Mouse (Mus musculus) kidney, embryonic 14.5 days (tissue): ENCODE results near the gene Taok1. TPM values are rescaled to one million over a fixed set of nuclear protein-coding genes. Genes with fewer than 3 reads are reported as not detected.
A peak's percentile ranks its signal among the peaks of the same experiment; 100 is the strongest.

Experiments
- ATAC-seq: fragments of 200-750 bp; cut with Nextera tagmentation; 2 replicates; pipeline ENCODE4 v1.8.0; 2017; ENCODE audit warnings: moderate number of reproducible peaks, mild to moderate bottlenecking, moderate TSS enrichment, moderate library complexity; ENCODE audit not compliant: low FRiP score, low TSS enrichment
- H3K27ac ChIP-seq: fragments of 300-500 bp; sonication (generic); 2 replicates; pipeline ENCODE4 v1.5.1; 2014; ENCODE audit warnings: low read depth, mild to moderate bottlenecking, low read length, moderate library complexity, mixed read lengths
- H3K27me3 ChIP-seq: fragments of 300-500 bp; sonication (generic); 2 replicates; pipeline ENCODE4 v1.6.1; 2014; ENCODE audit warnings: mild to moderate bottlenecking, low read length; ENCODE audit not compliant: control insufficient read depth, insufficient read depth
- H3K36me3 ChIP-seq: fragments of 300-500 bp; sonication (generic); 2 replicates; pipeline ENCODE4 v1.6.1; 2014; ENCODE audit warnings: low read length, mixed read lengths; ENCODE audit not compliant: control insufficient read depth, insufficient read depth
- H3K4me1 ChIP-seq: fragments of 300-500 bp; sonication (generic); 2 replicates; pipeline ENCODE4 v1.6.1; 2014; ENCODE audit warnings: low read length, mixed read lengths; ENCODE audit not compliant: control insufficient read depth, insufficient read depth
- H3K4me2 ChIP-seq: fragments of 300-500 bp; sonication (generic); replicated peaks from 2 replicates; pipeline ENCODE4 v1.6.1; 2014; ENCODE audit warnings: low read depth, mild to moderate bottlenecking, low read length
- H3K4me3 ChIP-seq: fragments of 300-500 bp; sonication (generic); 2 replicates; pipeline ENCODE4 v1.5.1; 2014; ENCODE audit warnings: mild to moderate bottlenecking, low read length
- H3K9ac ChIP-seq: fragments of 300-500 bp; sonication (generic); 2 replicates; pipeline ENCODE4 v1.6.1; 2014; ENCODE audit warnings: low read depth, mild to moderate bottlenecking, low read length, moderate library complexity
- H3K9me3 ChIP-seq: fragments of 300-500 bp; sonication (generic); 2 replicates; pipeline ENCODE4 v1.6.1; 2016; ENCODE audit warnings: low read length; ENCODE audit not compliant: control insufficient read depth
- WGBS: fragments of 180-500 bp; shearing (Covaris S2); extraction: QIAGEN DNeasy Blood & Tissue Kit; methylation state at CpG from one replicate; pipeline ENCODE4 v1.1.7; 2014; 5-methylcytosine and 5-hydroxymethylcytosine counted together
- polyA plus RNA-seq: library from polyadenylated mRNA; unstranded; fragments of >200 nt; fragmentation: Nextera tagmentation; extraction: Ambion mirVana; gene quantifications from 2 replicates; pipeline ENCODE4 v1.2.1, GENCODE M21; 2014

The Taok1 gene
- polyA plus RNA-seq, 1 experiment from 2014 or later, result 23.7 TPM

DNA sequence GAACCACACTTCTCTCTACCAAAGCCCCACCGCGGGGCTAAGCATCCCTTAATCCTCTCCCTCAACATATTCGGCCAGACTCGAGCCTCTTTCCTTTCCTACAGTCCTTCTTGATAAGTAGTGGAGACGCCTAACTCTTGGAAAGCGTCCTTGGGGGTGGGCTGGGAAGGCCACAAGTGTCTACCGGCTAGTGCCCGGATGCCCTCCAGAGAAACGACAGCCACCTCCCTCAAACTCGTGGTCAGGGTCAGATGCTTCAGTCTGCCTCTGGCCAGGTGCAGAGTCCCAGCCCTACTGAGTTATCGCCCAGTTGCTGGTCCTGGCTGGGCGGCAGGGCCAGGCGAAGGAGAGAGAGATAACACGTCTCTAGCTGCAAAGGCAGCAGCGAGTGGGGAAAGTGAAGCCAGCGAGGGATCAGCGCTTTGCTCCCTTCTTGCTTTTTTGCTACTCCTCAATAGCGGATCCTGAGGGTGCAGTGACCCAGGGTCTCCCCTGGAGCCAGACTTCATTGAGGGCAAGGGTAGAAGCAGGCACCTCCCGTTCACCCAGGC lies 93.3 kb downstream of the Taok1 start:
- H3K9me3 ChIP-seq, result no peaks in the 10 kb centered on the region
- WGBS, result 11% methylated on average over 19 of the region's 19 CpGs
- H3K36me3 ChIP-seq, result no peaks in the 10 kb centered on the region
- H3K27me3 ChIP-seq, result peaks cover 27% of the 10 kb centered on the region
- H3K9ac ChIP-seq, result peak overlapping the region; percentile 58
- H3K4me1 ChIP-seq, result peaks cover 23% of the 10 kb centered on the region
- H3K4me2 ChIP-seq, result peak overlapping the region; percentile 87
- ATAC-seq, result no peak
- 0 out of 2 replicates have a peak overlapping the region, but pooled peaks have one; percentile 1 for H3K27ac ChIP-seq
- peak overlapping the region; percentile 42 for H3K4me3 ChIP-seq

GRCm38 (mm10) chr11:77513811-77514170 lies 93.8 kb downstream of the Taok1 start:
- 0 out of 2 replicates have a peak overlapping the region, but pooled peaks have one; percentile 11 for H3K27ac ChIP-seq
- ATAC-seq, result no peak
- H3K4me1 ChIP-seq, result peaks cover 23% of the 10 kb centered on the region
- peak overlapping the region; percentile 50 for H3K4me3 ChIP-seq
- peaks cover 27% of the 10 kb centered on the region for H3K27me3 ChIP-seq
- 6% methylated on average over 10 of the region's 10 CpGs for WGBS
- peak overlapping the region; percentile 69 for H3K4me2 ChIP-seq
- no peaks in the 10 kb centered on the region for H3K9me3 ChIP-seq
- H3K36me3 ChIP-seq, result no peaks in the 10 kb centered on the region
- peak overlapping the region; percentile 54; the same call in 1 of the 2 replicates for H3K9ac ChIP-seq

- WGBS, result under 1% methylated on average over 74 of the region's 84 CpGs
- H3K4me3 ChIP-seq, result peak overlapping the region; percentile 69
- no peaks in the 10 kb centered on the region for H3K9me3 ChIP-seq
- peak overlapping the region; percentile 74 for H3K4me2 ChIP-seq
- peak overlapping the region; percentile 73; the same call in 1 of the 2 replicates for H3K27ac ChIP-seq
- H3K4me1 ChIP-seq, result peaks cover 28% of the 10 kb centered on the region
- ATAC-seq, result peak; percentile 60
- H3K9ac ChIP-seq, result peak overlapping the region; percentile 81
- H3K36me3 ChIP-seq, result no peaks in the 10 kb centered on the region
- H3K27me3 ChIP-seq, result peaks cover 27% of the 10 kb centered on the region
Observed at GRCm38 (mm10) chr11:77512891-77513810, 94.5 kb downstream of the Taok1 start.

DNA sequence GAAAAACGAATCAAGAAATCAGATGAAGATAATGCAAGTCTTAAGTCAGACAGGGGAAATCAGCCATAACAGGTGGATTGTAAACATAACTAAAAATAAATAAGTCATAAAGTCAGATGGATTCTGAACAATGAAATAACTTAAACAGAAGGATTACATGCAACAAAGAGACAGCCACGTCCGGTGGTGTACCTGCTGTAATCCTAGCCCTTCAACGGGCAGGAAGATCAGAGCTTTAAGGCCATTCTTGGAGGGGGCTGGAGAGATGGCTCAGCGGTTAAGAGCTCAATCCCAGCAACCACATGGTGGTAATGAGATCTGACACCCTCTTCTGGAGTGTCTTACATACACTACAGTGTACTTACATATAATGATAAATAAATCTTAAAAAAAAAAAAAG lies 96.3 kb downstream of the Taok1 start:
- H3K36me3 ChIP-seq, result peaks cover 13% of the 10 kb centered on the region
- H3K4me3 ChIP-seq, result no peak overlapping the region
- ATAC-seq, result no peak
- WGBS, result 62% methylated on average over 5 of the region's 5 CpGs
- H3K4me1 ChIP-seq, result peaks cover 31% of the 10 kb centered on the region
- H3K27me3 ChIP-seq, result peaks cover 18% of the 10 kb centered on the region
- no peak overlapping the region for H3K4me2 ChIP-seq
- no peaks in the 10 kb centered on the region for H3K9me3 ChIP-seq
- no peak overlapping the region for H3K9ac ChIP-seq
- H3K27ac ChIP-seq, result no peak overlapping the region

- Histone ChIP-seq H3K4me3 (peak overlapping the region; percentile 30), H3K9ac (peak overlapping the region; percentile 46; the same call in 1 of the 2 replicates), H3K9me3 (no peaks in the 10 kb centered on the region), H3K36me3 (peaks cover 43% of the 10 kb centered on the region), H3K27me3 (no peaks in the 10 kb centered on the region), H3K27ac (no peak overlapping the region), H3K4me2 (peak overlapping the region; percentile 56), H3K4me1 (peaks cover 13% of the 10 kb centered on the region)
- ATAC-seq, result peak; percentile 64
- WGBS, result 19% methylated on average over 48 of the region's 49 CpGs
Observed at GRCm38 (mm10) chr11:77508068-77509021, 99.3 kb downstream of the Taok1 start.

DNA sequence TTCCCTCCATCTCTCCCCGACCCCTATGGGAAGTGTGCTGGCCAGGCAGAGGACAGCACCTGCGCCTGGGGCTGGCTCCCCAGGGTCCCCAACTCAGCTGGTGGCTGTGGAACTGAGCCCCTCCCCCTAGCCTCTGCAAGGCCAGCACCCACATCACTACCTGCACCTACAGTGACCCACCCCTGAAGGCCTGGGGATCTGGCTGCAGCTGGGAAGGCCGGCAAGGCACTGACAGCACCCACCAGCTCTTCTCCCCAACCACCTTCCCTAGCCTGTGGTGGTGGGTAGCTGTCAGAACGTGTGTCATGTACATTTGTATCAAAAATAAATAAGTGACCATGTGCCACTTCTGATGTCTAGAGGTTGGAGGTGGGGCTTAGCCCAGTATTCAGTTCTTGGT lies 100.2 kb downstream of the Taok1 start:
- Histone ChIP-seq H3K27me3 (no peaks in the 10 kb centered on the region), H3K9me3 (no peaks in the 10 kb centered on the region), H3K36me3 (peaks cover 52% of the 10 kb centered on the region), H3K4me2 (no peak overlapping the region), H3K27ac (no peak overlapping the region), H3K4me3 (no peak overlapping the region), H3K9ac (no peak overlapping the region), H3K4me1 (peaks cover 11% of the 10 kb centered on the region)
- no peak for ATAC-seq
- 82% methylated on average over 4 of the region's 4 CpGs for WGBS

DNA sequence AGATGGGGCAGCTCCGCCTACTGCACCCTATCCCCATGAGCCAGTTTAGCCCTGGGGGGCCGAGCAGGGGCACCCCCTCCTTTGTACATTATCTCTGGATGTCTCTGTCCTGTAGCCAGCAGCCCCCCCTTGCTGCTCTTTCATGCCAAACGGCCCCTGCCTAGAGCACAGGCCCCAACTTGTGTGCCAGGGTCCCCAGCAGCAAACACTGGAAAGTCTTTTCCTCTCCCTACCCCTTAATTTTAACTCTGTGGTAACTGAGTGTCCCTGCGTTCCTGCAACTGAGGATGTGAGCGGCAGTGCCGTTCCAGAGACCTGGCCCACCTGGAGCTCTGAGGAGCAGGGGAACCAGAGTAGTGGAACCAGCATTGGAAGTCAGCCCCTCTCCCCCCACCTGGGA lies 100.7 kb downstream of the Taok1 start:
- no peak for ATAC-seq
- Histone ChIP-seq H3K27me3 (no peaks in the 10 kb centered on the region), H3K4me3 (no peak overlapping the region), H3K9ac (no peak overlapping the region), H3K36me3 (peaks cover 57% of the 10 kb centered on the region), H3K27ac (no peak overlapping the region), H3K4me1 (peaks cover 8% of the 10 kb centered on the region; the same call in 1 of the 2 replicates), H3K9me3 (no peaks in the 10 kb centered on the region), H3K4me2 (no peak overlapping the region)
- 89% methylated on average over 6 of the region's 6 CpGs for WGBS

GRCm38 (mm10) chr11:77506273-77506672 lies 101.3 kb downstream of the Taok1 start:
- no peak for ATAC-seq
- H3K9ac ChIP-seq, result no peak overlapping the region; the same call in 1 of the 2 replicates
- H3K4me3 ChIP-seq, result no peak overlapping the region
- no peaks in the 10 kb centered on the region for H3K27me3 ChIP-seq
- H3K4me1 ChIP-seq, result peaks cover 8% of the 10 kb centered on the region; the same call in 1 of the 2 replicates
- H3K9me3 ChIP-seq, result no peaks in the 10 kb centered on the region
- no peak overlapping the region for H3K4me2 ChIP-seq
- WGBS, result 88% methylated on average over 14 of the region's 14 CpGs
- H3K27ac ChIP-seq, result no peak overlapping the region
- H3K36me3 ChIP-seq, result peaks cover 61% of the 10 kb centered on the region
